Mouse (Mus musculus) intestine, embryonic 14.5 days (tissue): ENCODE data around the gene Cpt1b. TPM values are rescaled to one million over a fixed set of nuclear protein-coding genes. Genes with fewer than 3 reads are reported as not detected.

Source experiments
- ATAC-seq: fragments of 200-750 bp; cut with Nextera tagmentation; replicated peaks from 2 replicates; pipeline ENCODE4 v1.8.0; 2017; ENCODE audit warnings: low read depth, moderate number of reproducible peaks, moderate TSS enrichment, moderate library complexity; ENCODE audit not compliant: low FRiP score, low TSS enrichment
- DNase-seq: peaks from one replicate; pipeline ENCODE4 v3.0.0-alpha.2; 2018; ENCODE audit warnings: low spot score
- H3K27ac ChIP-seq: fragments of 300-500 bp; sonication (generic); 2 replicates; pipeline ENCODE4 v1.5.1; 2014; ENCODE audit warnings: low read depth, mild to moderate bottlenecking, control low read depth
- H3K27me3 ChIP-seq: fragments of 300-500 bp; sonication (generic); replicated peaks from 2 replicates; pipeline ENCODE4 v1.6.1; 2014; ENCODE audit warnings: low read length, control low read depth; ENCODE audit not compliant: control insufficient read depth, insufficient read depth
- H3K36me3 ChIP-seq: fragments of 300-500 bp; sonication (generic); 2 replicates; pipeline ENCODE4 v1.6.1; 2014; ENCODE audit warnings: low read length, control low read depth; ENCODE audit not compliant: control insufficient read depth, insufficient read depth
- H3K4me1 ChIP-seq: fragments of 300-500 bp; sonication (generic); replicated peaks from 2 replicates; pipeline ENCODE4 v1.6.1; 2014; ENCODE audit warnings: low read length, control low read depth, mixed read lengths; ENCODE audit not compliant: control insufficient read depth, insufficient read depth
- H3K4me2 ChIP-seq: fragments of 300-500 bp; sonication (generic); 2 replicates; pipeline ENCODE4 v1.6.1; 2014; ENCODE audit warnings: low read length
- H3K4me3 ChIP-seq: fragments of 300-500 bp; sonication (generic); 2 replicates; pipeline ENCODE4 v1.5.1; 2014; ENCODE audit warnings: low read depth, low read length, control low read depth, mixed read lengths
- H3K9ac ChIP-seq: fragments of 300-500 bp; sonication (generic); 2 replicates; pipeline ENCODE4 v1.6.1; 2014; ENCODE audit warnings: mild to moderate bottlenecking, low read length
- H3K9me3 ChIP-seq: fragments of 300-500 bp; sonication (generic); 2 replicates; pipeline ENCODE4 v1.6.1; 2016; ENCODE audit warnings: low read length, control low read depth; ENCODE audit not compliant: control insufficient read depth
- WGBS: fragments of 180-500 bp; shearing (Covaris S2); extraction: QIAGEN DNeasy Blood & Tissue Kit; methylation state at CpG from one replicate; pipeline ENCODE4 v1.1.7; 2014; 5-methylcytosine and 5-hydroxymethylcytosine counted together
- polyA plus RNA-seq: library from polyadenylated mRNA; unstranded; fragments of >200 nt; fragmentation: Nextera tagmentation; extraction: Ambion mirVana; gene quantifications from 2 replicates; pipeline ENCODE4 v1.2.1, GENCODE M21; 2014

The Cpt1b gene
- polyA plus RNA-seq, 1 experiment from 2014 or later, result 0.76 TPM

DNA sequence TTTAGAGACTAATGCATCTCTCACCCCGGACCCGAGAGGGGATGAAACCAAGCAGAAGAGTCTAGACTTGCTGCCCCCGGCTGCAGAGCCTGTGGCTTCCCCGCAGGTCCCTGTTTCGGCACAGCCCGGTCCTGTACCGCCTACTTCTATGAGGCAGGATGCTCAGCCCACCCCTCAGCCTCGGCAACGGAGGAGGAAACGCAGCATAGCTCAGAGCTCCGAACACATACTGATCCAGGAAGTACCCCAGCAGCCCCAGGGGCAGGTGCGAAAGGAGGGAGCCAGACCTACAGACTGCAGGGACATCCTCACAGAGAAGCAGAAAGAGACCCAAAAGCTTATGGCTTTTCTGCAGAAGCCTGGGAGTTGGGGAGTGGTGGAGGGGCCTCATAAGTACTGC, 38.5 kb downstream of the Cpt1b start:
- H3K4me1 ChIP-seq, result no peaks in the 10 kb centered on the region
- no peaks in the 10 kb centered on the region for H3K36me3 ChIP-seq
- no peak overlapping the region for H3K4me3 ChIP-seq
- DNase-seq, result no peak
- no peaks in the 10 kb centered on the region for H3K27me3 ChIP-seq
- no peak overlapping the region for H3K4me2 ChIP-seq
- no peak for ATAC-seq
- no peak overlapping the region for H3K9ac ChIP-seq
- no peaks in the 10 kb centered on the region for H3K9me3 ChIP-seq
- WGBS, result 38% methylated on average over 12 of the region's 12 CpGs
- H3K27ac ChIP-seq, result no peak overlapping the region

DNA sequence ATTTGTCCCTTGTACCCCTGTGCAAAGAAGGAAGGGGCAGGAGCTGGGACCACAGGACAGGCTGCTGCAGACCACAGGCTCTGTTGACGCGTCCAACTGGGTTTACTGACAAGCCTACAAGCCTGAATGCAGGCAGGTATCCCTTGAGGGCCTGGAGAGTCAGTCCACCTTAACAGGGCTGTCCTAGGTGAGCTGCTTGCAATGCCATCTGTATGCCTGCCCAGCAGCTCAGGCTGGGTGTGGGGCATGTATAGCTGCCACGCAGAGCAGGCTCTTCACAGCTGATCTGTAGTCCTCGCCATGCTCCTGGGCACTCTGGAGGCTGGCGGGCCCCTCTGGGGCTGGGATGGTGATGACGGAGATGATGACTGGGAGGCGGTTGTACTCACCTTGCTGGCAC, 41.0 kb downstream of the Cpt1b start, which contains the start of gene Klhdc7b:
TSS of gene Klhdc7b (plus strand) at position 301 of the 400 bp plus-strand sequence.
- H3K9me3 ChIP-seq, result no peaks in the 10 kb centered on the region
- peaks cover under 1% of the 10 kb centered on the region for H3K4me1 ChIP-seq
- no peak for ATAC-seq
- no peak within 1 kb of the TSS for H3K4me2 ChIP-seq
- 82% methylated on average over 7 of the region's 7 CpGs for WGBS
- H3K9ac ChIP-seq, result no peak within 1 kb of the TSS
- no peak within 1 kb of the TSS for H3K4me3 ChIP-seq
- DNase-seq, result no peak
- H3K36me3 ChIP-seq, result no peaks in the 10 kb centered on the region
- peaks cover 11% of the 10 kb centered on the region for H3K27me3 ChIP-seq
- H3K27ac ChIP-seq, result no peak within 1 kb of the TSS

DNA sequence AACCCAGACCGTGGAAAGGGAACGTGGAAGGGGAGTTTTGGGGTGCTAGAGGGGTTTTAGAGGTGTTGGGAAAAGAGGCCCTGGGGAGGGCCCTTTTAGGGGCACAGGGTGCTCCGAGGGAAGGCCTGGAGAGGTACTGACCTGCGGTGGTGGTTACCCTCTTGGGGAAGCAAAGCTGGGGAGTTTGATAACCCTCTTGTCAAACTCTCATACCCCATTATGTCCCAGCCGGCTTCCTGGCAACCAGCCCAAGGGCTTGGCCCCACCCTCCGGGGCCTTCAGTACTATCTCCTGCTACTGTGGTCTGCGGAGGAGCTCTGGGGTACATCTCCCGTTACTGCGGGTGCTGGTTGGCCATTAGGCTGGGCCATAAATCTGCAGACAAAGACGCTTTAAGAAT, 46.2 kb downstream of the Cpt1b start:
- ATAC-seq, result no peak
- no peak overlapping the region for H3K27ac ChIP-seq
- no peaks in the 10 kb centered on the region for H3K36me3 ChIP-seq
- H3K4me3 ChIP-seq, result peak overlapping the region; percentile 29
- peak overlapping the region; percentile 57 for H3K4me2 ChIP-seq
- peaks cover 46% of the 10 kb centered on the region for H3K27me3 ChIP-seq
- peaks cover 23% of the 10 kb centered on the region for H3K4me1 ChIP-seq
- no peak overlapping the region for H3K9ac ChIP-seq
- DNase-seq, result no peak
- 8% methylated on average over 10 of the region's 10 CpGs for WGBS
- H3K9me3 ChIP-seq, result no peaks in the 10 kb centered on the region

DNA sequence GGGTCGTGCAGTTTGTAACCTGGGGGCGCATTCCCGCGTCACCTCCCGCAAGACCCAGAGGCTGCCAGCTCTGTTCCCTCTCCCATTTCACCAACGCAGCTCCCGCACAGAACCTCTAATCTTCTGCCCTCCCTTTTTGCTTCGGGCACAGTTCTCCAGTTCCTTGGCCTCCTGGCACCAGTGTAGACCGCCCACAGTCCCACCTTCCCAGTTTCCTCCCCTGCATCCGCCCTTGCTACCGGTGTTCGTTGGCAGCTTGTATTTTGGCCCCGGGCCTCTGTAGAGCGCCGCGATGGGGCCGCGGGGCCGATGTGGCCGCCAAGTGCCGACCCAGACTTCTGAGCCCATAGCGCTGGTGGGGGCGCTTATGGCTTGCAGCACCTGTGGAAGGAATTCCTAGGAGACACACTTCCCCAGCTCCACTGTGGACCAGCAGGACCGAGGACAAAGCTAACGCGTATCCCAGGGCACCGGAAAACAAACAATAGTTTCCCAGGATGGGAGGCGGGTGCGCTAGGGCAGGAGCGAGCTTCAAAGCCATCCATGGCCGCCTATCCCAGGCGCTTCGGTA, 46.7 kb downstream of the Cpt1b start, which contains the start of gene Odf3b:
TSS of gene Odf3b (minus strand) at position 452 of the 571 bp plus-strand sequence.
- Histone ChIP-seq H3K36me3 (no peaks in the 10 kb centered on the region), H3K4me3 (peak within 1 kb of the TSS; percentile 29), H3K4me1 (peaks cover 26% of the 10 kb centered on the region), H3K9me3 (no peaks in the 10 kb centered on the region), H3K4me2 (peak within 1 kb of the TSS; percentile 57), H3K27me3 (peaks cover 46% of the 10 kb centered on the region), H3K9ac (peak within 1 kb of the TSS; percentile 21; the same call in 1 of the 2 replicates), H3K27ac (no peak within 1 kb of the TSS)
- WGBS, result under 1% methylated on average over 31 of the region's 33 CpGs
- no peak for ATAC-seq
- peak; percentile 66 for DNase-seq

DNA sequence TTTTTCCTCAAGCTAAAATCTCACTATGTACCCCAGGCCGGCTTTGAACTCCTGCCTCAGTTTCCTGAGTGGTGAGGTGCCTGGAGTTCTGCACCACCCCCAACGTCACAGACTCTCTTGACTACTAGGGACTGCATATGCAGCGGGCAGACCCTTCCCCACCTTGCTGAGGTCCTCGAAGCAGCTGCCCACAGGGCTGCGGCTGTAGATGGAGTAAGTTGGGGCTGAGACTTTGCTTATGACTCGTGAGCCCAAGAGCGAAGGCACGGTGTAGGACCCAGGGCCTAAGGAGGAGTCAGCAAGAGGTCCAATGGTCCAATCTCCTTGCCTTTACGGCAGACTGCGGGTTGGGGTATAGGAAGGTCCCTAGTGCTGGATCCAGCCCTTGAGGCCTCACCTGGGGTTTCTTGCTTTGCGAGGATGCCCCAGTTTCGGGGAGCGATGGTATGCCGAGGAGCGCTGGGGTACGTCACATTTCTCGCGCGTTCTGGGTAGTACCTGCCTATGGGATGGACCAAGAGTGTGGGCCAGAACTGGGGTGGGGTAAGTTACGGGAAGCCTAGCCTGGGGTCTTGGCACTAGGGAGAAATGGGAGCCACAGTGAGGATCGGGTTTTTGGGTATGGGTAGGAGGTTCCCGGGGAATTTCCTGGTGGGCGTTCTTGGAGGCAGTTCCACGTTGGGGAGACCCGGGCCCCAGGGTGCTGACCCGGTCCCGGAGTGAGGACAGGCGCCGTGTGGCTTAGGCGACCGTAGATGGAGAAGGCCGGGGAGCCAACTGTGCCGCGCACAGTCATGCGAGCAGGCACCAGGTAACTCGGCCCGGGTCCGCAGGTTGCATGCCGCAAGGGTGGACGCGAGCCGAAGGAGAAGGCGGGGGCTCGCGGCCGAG, 47.5 kb downstream of the Cpt1b start:
- Histone ChIP-seq H3K4me3 (peak overlapping the region; percentile 29), H3K27me3 (peaks cover 46% of the 10 kb centered on the region), H3K9ac (0 out of 2 replicates have a peak overlapping the region, but pooled peaks have one; percentile 21), H3K27ac (no peak overlapping the region), H3K36me3 (no peaks in the 10 kb centered on the region), H3K4me1 (peaks cover 26% of the 10 kb centered on the region), H3K4me2 (peak overlapping the region; percentile 57), H3K9me3 (no peaks in the 10 kb centered on the region)
- DNase-seq, result no peak
- ATAC-seq, result no peak
- 15% methylated on average over 46 of the region's 46 CpGs for WGBS

- H3K4me1 ChIP-seq, result peaks cover 26% of the 10 kb centered on the region
- no peak overlapping the region; the same call in 1 of the 2 replicates for H3K4me3 ChIP-seq
- peaks cover 4% of the 10 kb centered on the region; the same call in 1 of the 2 replicates for H3K36me3 ChIP-seq
- 3% methylated on average over 18 of the region's 18 CpGs for WGBS
- no peak overlapping the region for H3K27ac ChIP-seq
- peaks cover 46% of the 10 kb centered on the region for H3K27me3 ChIP-seq
- peak overlapping the region; percentile 29 for H3K4me2 ChIP-seq
- DNase-seq (no peak), ATAC-seq (no peak)
- no peaks in the 10 kb centered on the region for H3K9me3 ChIP-seq
- no peak overlapping the region for H3K9ac ChIP-seq
Measured at GRCm38 (mm10) chr15:89377362-89377761, 48.3 kb downstream of the Cpt1b start.

GRCm38 (mm10) chr15:89376957-89377356, 48.7 kb downstream of the Cpt1b start, which contains the start of gene Tymp:
Gene Tymp (minus strand): TSS chr15:89377039.
- H3K36me3 ChIP-seq, result peaks cover 8% of the 10 kb centered on the region
- peaks cover 46% of the 10 kb centered on the region for H3K27me3 ChIP-seq
- no peak within 1 kb of the TSS; the same call in 1 of the 2 replicates for H3K4me3 ChIP-seq
- no peak within 1 kb of the TSS for H3K27ac ChIP-seq
- peaks cover 26% of the 10 kb centered on the region for H3K4me1 ChIP-seq
- H3K4me2 ChIP-seq, result peak within 1 kb of the TSS; percentile 29
- H3K9ac ChIP-seq, result no peak within 1 kb of the TSS
- H3K9me3 ChIP-seq, result no peaks in the 10 kb centered on the region
- ATAC-seq, result no peak
- DNase-seq, result no peak
- WGBS, result 26% methylated on average over 16 of the region's 16 CpGs

DNA sequence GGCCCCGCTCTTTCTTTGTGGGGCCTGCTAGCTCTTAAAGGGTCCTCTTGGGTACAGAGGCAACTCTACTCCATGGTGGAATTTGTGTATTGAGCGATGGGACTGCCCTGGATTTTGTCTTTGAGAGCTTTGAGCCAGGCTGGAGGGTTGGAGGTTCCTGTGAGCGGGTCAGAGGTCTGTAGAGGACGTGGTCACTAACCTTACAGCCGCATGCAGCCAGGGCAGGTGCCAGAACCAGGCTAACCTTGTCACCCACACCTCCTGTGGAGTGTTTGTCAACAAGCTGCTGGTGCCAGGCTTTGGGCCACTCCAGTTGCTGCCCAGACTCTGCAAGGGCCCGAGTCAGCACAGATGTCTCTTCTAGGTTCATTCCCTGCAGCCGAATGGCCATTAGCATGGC, 49.6 kb downstream of the Cpt1b start:
- H3K9me3 ChIP-seq, result no peaks in the 10 kb centered on the region
- DNase-seq (no peak), ATAC-seq (no peak)
- H3K4me1 ChIP-seq, result peaks cover 26% of the 10 kb centered on the region
- no peak overlapping the region for H3K9ac ChIP-seq
- H3K36me3 ChIP-seq, result peaks cover 17% of the 10 kb centered on the region
- H3K27me3 ChIP-seq, result peaks cover 46% of the 10 kb centered on the region
- no peak overlapping the region for H3K4me2 ChIP-seq
- WGBS, result 82% methylated on average over 7 of the region's 7 CpGs
- no peak overlapping the region for H3K27ac ChIP-seq
- H3K4me3 ChIP-seq, result no peak overlapping the region
